Mouse (Mus musculus): ENCODE results near the gene Zfp280c. TPM values are rescaled to one million over a fixed set of nuclear protein-coding genes. Genes with fewer than 3 reads are reported as not detected.

The Zfp280c gene
- polyA plus RNA-seq (2012; rRNA removed) = 5.5 and 5.6 TPM in 2 replicates

DNA sequence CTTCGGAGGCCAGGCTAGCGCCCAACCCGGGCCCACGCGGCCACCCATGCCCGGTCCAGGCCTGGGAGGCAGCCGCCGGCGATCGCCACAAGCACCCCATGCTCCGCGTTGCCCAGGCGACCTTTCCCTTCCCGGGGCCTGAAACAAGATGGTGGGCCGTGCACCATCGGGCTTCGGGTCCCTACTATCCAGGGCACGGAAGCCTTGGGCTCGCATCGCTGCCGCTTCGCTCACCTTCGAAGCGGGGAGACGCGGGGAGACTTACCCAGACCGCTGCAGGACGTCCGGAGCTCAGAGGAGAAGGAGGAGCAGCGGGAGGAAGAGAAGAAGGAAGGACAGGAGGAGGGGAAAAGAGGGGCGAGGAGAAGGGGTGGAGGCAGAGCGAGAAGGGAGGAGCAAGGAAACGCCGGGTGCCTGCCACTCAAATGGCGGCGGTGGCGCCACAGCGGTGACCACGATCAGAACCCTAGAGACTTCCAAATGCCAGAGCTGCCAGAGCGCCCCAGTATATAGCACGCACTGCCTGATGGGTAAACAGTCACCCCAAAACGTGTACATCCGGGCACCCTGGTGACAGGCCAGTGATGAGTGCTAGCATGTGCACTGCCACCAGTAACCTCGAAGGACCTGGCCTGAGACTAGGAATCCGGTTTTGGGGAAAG is at the start of gene Zfp280c:
Gene Zfp280c, minus strand, starts transcription at position 406 of the 662 bp plus-strand sequence.

DNA sequence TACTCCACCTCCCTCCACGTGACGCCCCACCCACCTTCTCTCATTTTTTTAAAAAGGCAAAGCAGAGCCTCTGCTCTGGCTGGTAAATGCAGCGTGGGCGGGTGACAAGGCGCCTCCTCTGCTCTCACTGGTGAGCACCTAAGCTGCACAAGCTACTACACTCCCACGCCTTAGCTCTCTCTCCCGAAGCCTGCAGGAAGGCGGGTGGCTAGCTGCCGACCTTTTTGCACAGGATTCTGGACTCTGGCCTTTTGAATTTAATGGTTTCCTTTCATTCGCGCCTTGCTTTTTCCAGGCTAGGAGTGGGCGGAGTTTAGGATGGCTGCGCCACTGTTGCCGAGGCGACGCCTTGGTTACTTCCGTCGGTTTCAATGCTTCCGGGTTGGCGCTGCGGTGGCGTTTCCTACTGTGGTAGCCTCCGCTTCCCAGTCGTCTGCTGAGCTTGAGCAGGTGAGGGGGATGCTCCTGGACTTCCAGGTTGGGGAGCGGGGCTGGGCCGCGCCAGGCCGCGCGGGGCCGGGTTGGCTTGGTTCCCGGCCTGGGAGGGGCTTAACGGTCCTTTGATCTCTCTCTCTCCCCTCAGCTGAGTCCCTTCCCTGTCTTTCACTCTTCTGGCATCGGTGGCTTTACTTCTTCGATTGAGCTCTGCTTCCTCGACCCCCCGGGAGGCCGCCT is 29.2 kb upstream of the Zfp280c start, which contains the start of gene Slc25a14:
Gene Slc25a14, plus strand, starts transcription at position 35 of the 675 bp plus-strand sequence.

GRCm38 (mm10) chrX:48518808-48519548 is 75.3 kb downstream of the Zfp280c start, which contains the start of gene Rab33a:
Rab33a (plus strand) TSS chrX:48519285.

DNA sequence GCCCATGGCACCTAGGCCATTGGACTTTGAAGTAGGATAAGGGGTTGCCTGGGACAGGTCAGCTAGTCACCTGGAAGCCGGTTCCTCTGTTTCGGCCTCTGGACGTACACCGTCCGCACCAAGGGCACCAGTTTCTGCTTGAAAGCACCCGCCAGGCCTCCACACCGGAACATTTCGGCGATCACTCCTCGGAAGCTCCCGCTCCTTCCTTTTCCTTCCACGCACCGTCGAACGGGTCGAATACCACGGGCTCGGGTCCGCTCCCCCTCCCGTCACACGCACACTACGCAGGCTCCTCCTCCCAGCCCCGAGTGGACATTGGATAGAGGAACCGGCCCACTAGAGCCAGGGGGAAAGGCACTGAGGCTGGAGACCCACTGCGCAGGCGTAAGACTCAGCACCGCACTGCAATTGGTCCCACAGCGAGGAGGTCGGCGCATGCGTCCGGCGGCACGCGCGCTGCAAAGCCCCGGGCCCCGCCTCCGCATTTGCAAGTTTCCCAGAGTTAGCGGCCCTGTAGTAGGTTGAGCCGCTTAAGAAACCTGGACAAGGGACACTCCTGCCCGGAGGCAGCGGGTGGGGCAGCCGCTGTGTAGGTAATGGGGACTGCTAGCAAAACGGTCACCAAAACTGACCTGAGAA is 81.0 kb downstream of the Zfp280c start, which contains the start of gene Aifm1:
Gene Aifm1, minus strand, starts transcription at position 398 of the 642 bp plus-strand sequence.

Other genes starting within 250 kb of the Zfp280c start
- 3.5 and 4.2 TPM in 2 replicates for gene Elf4, start 131.4 kb downstream of the Zfp280c start, polyA plus RNA-seq (2012; rRNA removed)
- 39.6 and 41.2 TPM in 2 replicates for gene Aifm1, start 80.9 kb downstream of the Zfp280c start, polyA plus RNA-seq (2012; rRNA removed)
- 0.43 and 0.45 TPM in 2 replicates for gene Rab33a, start 75.2 kb downstream of the Zfp280c start, polyA plus RNA-seq (2012; rRNA removed)
- gene Slc25a14, start 28.9 kb upstream of the Zfp280c start, polyA plus RNA-seq (2012; rRNA removed) = 2.4 and 2.6 TPM in 2 replicates
- gene Gpr119, start 80.0 kb upstream of the Zfp280c start, polyA plus RNA-seq (2012; rRNA removed) = not detected in 2 replicates
- gene Rbmx2, start 100.5 kb upstream of the Zfp280c start, polyA plus RNA-seq (2012; rRNA removed) = 11.6 and 11.7 TPM in 2 replicates

All from liver, embryonic 14 days (tissue).